Mouse (Mus musculus) hindbrain, embryonic 12.5 days (tissue): ENCODE results near the gene Ttll5. TPM values are rescaled to one million over a fixed set of nuclear protein-coding genes. Genes with fewer than 3 reads are reported as not detected.
A peak's percentile ranks its signal among the peaks of the same experiment; 100 is the strongest.

Source experiments
- ATAC-seq: fragments of 200-750 bp; cut with Nextera tagmentation; 2 replicates; pipeline ENCODE4 v1.8.0; 2017; ENCODE audit warnings: moderate TSS enrichment; ENCODE audit not compliant: low FRiP score
- H3K27ac ChIP-seq: fragments of 300-500 bp; sonication (generic); 2 replicates; pipeline ENCODE4 v1.5.1; 2016; ENCODE audit warnings: mild to moderate bottlenecking
- H3K27me3 ChIP-seq: fragments of 300-500 bp; sonication (generic); 2 replicates; pipeline ENCODE4 v1.6.1; 2016; ENCODE audit warnings: mild to moderate bottlenecking
- H3K36me3 ChIP-seq: fragments of 300-500 bp; sonication (generic); 2 replicates; pipeline ENCODE4 v1.6.1; 2016; ENCODE audit warnings: mild to moderate bottlenecking
- H3K4me1 ChIP-seq: fragments of 300-500 bp; sonication (generic); 2 replicates; pipeline ENCODE4 v1.6.1; 2016
- H3K4me2 ChIP-seq: fragments of 300-500 bp; sonication (generic); replicated peaks from 2 replicates; pipeline ENCODE4 v1.6.1; 2016; ENCODE audit warnings: mild to moderate bottlenecking
- H3K4me3 ChIP-seq: fragments of 300-500 bp; sonication (generic); 2 replicates; pipeline ENCODE4 v1.5.1; 2016; ENCODE audit warnings: mild to moderate bottlenecking
- H3K9ac ChIP-seq: fragments of 300-500 bp; sonication (generic); 2 replicates; pipeline ENCODE4 v1.6.1; 2016; ENCODE audit warnings: mild to moderate bottlenecking, moderate library complexity
- H3K9me3 ChIP-seq: fragments of 300-500 bp; sonication (generic); replicated peaks from 2 replicates; pipeline ENCODE4 v1.6.1; 2016; ENCODE audit warnings: mild to moderate bottlenecking
- WGBS: fragments of 180-500 bp; shearing (Covaris S2); methylation state at CpG from one replicate; pipeline ENCODE4 v1.1.7; 2016; 5-methylcytosine and 5-hydroxymethylcytosine counted together
- polyA plus RNA-seq: library from polyadenylated mRNA; unstranded; fragments of >200 nt; fragmentation: Nextera tagmentation; extraction: Ambion mirVana; gene quantifications from 2 replicates; pipeline ENCODE4 v1.2.1, GENCODE M21; 2016

Gene Ttll5
- polyA plus RNA-seq, 1 experiment from 2014 or later, result 15.9 TPM

GRCm38 (mm10) chr12:85985524-85985923 is 161.1 kb downstream of the Ttll5 start:
- no peak for ATAC-seq
- H3K4me2 ChIP-seq, result no peak overlapping the region
- H3K4me1 ChIP-seq, result peaks cover 15% of the 10 kb centered on the region
- H3K27me3 ChIP-seq, result no peaks in the 10 kb centered on the region
- H3K27ac ChIP-seq, result no peak overlapping the region
- H3K36me3 ChIP-seq, result no peaks in the 10 kb centered on the region
- 81% methylated on average over 4 of the region's 4 CpGs for WGBS
- no peak overlapping the region for H3K4me3 ChIP-seq
- no peaks in the 10 kb centered on the region for H3K9me3 ChIP-seq
- no peak overlapping the region for H3K9ac ChIP-seq

DNA sequence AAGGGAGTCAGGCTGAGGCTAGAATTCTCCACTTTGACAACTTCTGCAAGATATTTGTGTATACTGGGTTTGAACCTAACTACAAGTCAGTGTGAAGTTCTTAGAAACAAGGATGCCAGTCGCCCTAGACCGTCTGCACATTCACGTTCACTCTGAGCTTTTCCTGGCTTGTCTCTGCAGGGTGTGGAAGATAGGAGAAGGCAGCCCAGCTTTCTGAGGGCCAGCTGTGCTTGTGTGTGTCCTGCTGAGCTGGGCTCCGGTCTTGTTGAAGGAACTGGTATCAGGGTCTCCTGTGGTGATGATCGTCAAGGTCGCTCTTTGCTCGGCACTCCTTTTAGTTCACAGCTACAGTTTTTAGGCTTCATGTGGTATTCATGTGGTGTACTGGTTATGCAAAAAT is 161.6 kb downstream of the Ttll5 start:
- H3K27me3 ChIP-seq, result no peaks in the 10 kb centered on the region
- H3K27ac ChIP-seq, result no peak overlapping the region
- H3K4me3 ChIP-seq, result no peak overlapping the region
- H3K9me3 ChIP-seq, result no peaks in the 10 kb centered on the region
- H3K4me1 ChIP-seq, result peaks cover 15% of the 10 kb centered on the region
- H3K9ac ChIP-seq, result no peak overlapping the region
- ATAC-seq, result no peak
- H3K36me3 ChIP-seq, result no peaks in the 10 kb centered on the region
- WGBS, result 61% methylated on average over 7 of the region's 7 CpGs
- no peak overlapping the region for H3K4me2 ChIP-seq

DNA sequence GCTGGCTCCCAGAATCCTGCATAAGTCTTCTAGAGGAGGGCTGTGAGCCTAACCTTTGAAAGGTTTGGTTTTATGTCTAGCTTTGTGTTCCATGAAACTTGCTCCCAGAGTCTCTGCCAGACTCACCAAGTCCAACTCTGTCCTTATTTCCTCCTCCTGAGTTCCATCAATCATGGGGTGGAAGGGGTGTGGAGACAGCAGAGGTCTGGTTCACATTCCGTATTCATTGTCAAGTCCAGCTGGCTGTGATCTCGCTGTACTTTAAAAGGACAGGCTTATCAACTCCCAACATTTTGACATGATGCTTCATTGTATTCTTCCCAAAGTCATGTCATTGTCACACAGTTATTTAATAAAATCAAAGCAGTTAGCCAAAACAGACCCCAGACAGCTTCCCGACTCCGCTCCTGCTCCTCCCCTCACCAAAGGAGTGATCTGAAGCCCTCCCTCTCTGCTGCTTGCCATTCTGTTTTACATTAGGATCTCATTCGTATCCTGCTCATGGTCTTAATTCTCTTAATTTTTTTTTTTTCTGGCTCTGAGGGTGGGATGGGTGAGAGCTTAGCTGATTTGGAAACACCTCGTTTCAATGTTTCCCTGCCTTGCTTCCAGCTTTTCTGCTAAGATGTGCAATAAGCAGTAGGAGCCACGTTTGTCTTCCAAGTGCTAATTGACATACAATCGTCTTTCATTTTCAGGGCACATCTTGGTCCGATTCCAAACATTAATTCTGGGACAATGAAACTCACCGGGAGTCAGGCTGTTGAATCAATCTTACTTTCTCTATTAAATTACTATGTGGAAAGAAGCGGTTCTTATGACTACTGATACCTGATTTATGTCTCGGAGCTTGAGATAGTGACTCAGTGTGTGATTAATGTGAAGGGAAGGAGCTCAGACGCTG is 162.3 kb downstream of the Ttll5 start:
- no peaks in the 10 kb centered on the region for H3K9me3 ChIP-seq
- H3K27me3 ChIP-seq, result no peaks in the 10 kb centered on the region
- H3K4me3 ChIP-seq, result no peak overlapping the region
- no peak overlapping the region for H3K9ac ChIP-seq
- peak; percentile 32; the same call in 1 of the 2 replicates for ATAC-seq
- H3K36me3 ChIP-seq, result no peaks in the 10 kb centered on the region
- H3K27ac ChIP-seq, result no peak overlapping the region
- no peak overlapping the region for H3K4me2 ChIP-seq
- WGBS, result 50% methylated on average over 13 of the region's 13 CpGs
- H3K4me1 ChIP-seq, result peaks cover 15% of the 10 kb centered on the region

- no peak overlapping the region for H3K27ac ChIP-seq
- H3K4me3 ChIP-seq, result no peak overlapping the region
- H3K4me2 ChIP-seq, result no peak overlapping the region
- ATAC-seq, result no peak; the same call in 1 of the 2 replicates
- no peaks in the 10 kb centered on the region for H3K36me3 ChIP-seq
- no peaks in the 10 kb centered on the region for H3K27me3 ChIP-seq
- H3K4me1 ChIP-seq, result peaks cover 18% of the 10 kb centered on the region
- 75% methylated on average over 5 of the region's 5 CpGs for WGBS
- H3K9ac ChIP-seq, result no peak overlapping the region
- H3K9me3 ChIP-seq, result no peaks in the 10 kb centered on the region
Observed at GRCm38 (mm10) chr12:85987444-85987889, 163.0 kb downstream of the Ttll5 start.

DNA sequence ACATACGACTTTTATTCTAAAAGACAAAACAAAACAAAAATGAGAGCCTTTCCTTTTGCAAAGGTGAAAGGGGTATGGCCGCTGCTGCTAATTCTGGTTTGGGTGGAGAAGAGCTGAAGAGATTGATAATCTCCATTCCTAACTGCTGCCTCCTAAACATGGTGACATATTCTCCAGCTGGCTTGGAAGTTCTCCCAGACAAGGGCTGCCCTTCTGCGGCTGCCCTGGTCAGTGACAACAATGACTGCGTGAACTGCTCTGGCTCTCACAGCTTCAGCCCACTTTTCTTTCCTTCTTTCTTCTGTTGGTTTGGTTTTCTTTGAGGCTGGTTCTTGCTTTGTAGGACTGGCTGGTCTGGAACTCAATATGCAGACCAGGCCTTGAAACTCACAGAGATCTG is 163.7 kb downstream of the Ttll5 start:
- 93% methylated on average over 4 of the region's 4 CpGs for WGBS

DNA sequence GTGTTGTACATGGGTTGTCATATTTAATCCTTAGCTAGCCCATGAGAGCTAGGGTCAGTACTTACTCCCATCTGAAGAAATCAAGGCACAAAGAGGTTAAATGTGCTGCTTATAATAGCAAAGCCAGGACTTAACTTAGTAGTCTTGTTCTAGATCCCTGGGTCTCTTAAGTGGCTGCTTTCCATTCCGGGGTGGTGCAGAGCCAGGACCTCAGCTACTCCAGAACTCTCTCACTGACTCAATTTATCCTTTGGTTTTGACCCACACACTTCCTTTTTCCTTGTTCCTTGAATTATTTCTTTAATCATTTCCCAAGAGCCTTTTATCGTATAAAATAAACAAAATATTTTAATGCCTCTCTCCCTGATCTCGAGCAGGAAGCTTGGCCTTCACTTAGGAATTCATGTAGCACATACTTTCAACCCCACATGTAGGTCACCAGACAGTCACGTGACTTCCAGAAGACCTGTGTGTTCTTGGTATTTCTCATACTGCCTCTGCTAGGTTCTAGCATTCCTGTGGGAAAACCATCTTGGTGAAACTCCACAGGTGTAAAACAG is 164.4 kb downstream of the Ttll5 start:
- no peak for ATAC-seq
- no peaks in the 10 kb centered on the region for H3K36me3 ChIP-seq
- no peak overlapping the region for H3K9ac ChIP-seq
- 91% methylated on average over 4 of the region's 4 CpGs for WGBS
- H3K27ac ChIP-seq, result no peak overlapping the region
- H3K4me2 ChIP-seq, result no peak overlapping the region
- H3K4me3 ChIP-seq, result no peak overlapping the region
- no peaks in the 10 kb centered on the region for H3K27me3 ChIP-seq
- H3K9me3 ChIP-seq, result no peaks in the 10 kb centered on the region
- peaks cover 18% of the 10 kb centered on the region for H3K4me1 ChIP-seq

More for the DNA sequence above, 163.7 kb downstream of the Ttll5 start:
- H3K4me2 ChIP-seq, result no peak overlapping the region
- no peak overlapping the region for H3K4me3 ChIP-seq
- H3K36me3 ChIP-seq, result no peaks in the 10 kb centered on the region
- peaks cover 18% of the 10 kb centered on the region for H3K4me1 ChIP-seq
- no peaks in the 10 kb centered on the region for H3K27me3 ChIP-seq
- H3K9me3 ChIP-seq, result no peaks in the 10 kb centered on the region
- ATAC-seq, result no peak
- no peak overlapping the region for H3K27ac ChIP-seq
- no peak overlapping the region for H3K9ac ChIP-seq

DNA sequence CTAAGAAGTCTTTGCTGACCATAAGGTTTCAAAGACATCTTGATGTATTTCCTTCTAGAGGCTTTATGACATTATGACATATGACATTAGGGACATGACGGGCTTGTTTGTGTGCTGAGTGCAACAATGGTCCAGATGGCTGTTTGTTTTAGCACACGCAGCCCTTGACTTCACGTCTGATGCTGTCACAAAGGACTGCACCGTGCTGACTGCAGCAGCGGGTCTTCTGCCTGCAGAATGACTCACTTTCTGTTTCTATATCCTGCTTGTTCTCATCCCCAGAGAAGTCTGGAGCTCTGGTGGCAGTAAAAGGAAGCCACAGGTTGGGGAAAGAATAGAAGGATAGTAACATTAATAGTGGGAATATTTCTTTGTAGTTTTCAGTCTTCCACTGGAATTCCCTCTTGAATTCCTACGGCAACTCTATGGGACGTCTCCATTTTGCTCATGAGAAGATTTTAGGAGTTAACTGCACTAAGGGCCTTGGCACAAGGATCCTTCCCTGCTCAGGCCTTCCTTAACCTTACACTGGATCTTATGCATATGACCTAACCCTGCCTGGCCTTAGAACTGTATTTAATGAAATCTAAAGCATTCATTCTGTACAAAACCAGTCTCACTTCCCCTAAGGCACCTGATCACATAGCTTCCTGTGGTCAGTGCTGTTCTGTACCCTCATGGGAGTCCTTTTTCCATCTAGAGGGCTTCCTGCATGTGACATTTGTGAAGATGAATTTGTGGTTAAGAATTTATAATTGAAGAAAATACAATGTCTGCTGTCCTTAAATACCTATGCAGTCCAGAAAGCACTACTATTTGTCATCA is 167.8 kb downstream of the Ttll5 start:
- H3K27me3 ChIP-seq, result no peaks in the 10 kb centered on the region
- no peaks in the 10 kb centered on the region for H3K9me3 ChIP-seq
- H3K36me3 ChIP-seq, result no peaks in the 10 kb centered on the region
- no peak overlapping the region for H3K4me2 ChIP-seq
- H3K4me1 ChIP-seq, result peaks cover 3% of the 10 kb centered on the region; the same call in 1 of the 2 replicates
- H3K4me3 ChIP-seq, result no peak overlapping the region
- H3K27ac ChIP-seq, result no peak overlapping the region
- no peak overlapping the region for H3K9ac ChIP-seq
- ATAC-seq, result no peak
- WGBS, result 54% methylated on average over 7 of the region's 7 CpGs

- ATAC-seq, result no peak
- Histone ChIP-seq H3K27ac (no peak overlapping the region), H3K4me3 (no peak overlapping the region), H3K9me3 (no peaks in the 10 kb centered on the region), H3K4me1 (peaks cover 3% of the 10 kb centered on the region; the same call in 1 of the 2 replicates), H3K27me3 (no peaks in the 10 kb centered on the region), H3K4me2 (no peak overlapping the region), H3K9ac (no peak overlapping the region), H3K36me3 (no peaks in the 10 kb centered on the region)
- 92% methylated on average over 2 of the region's 2 CpGs for WGBS
Observed at GRCm38 (mm10) chr12:85992838-85993234, 168.4 kb downstream of the Ttll5 start.

GRCm38 (mm10) chr12:85993790-85994360 is 169.4 kb downstream of the Ttll5 start:
- 82% methylated on average over 5 of the region's 5 CpGs for WGBS
- ATAC-seq, result no peak
- Histone ChIP-seq H3K4me3 (no peak overlapping the region), H3K27me3 (no peaks in the 10 kb centered on the region), H3K4me2 (no peak overlapping the region), H3K9ac (no peak overlapping the region), H3K4me1 (peaks cover 3% of the 10 kb centered on the region; the same call in 1 of the 2 replicates), H3K27ac (no peak overlapping the region), H3K9me3 (no peaks in the 10 kb centered on the region), H3K36me3 (no peaks in the 10 kb centered on the region)

DNA sequence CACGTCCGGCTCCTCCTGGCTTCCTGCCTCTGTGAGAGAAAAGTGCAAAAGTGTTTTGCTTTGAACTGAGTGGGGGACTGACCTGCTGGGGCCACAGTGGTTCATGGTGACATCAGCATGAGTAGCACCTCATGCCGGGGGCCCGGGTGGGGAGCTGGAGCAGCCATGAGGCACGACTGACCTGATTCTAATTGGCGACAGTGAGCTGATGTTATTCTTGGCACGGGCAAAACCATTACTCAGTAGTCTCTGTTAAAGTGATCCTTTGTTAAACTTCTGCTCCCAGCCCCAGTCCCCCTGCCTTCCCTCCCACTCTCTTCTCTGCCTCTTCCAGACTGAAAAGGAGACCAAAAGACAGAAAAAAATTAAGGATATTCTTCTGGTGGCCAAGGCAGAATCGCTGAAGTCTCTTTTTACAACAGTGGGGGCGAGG is 176.2 kb downstream of the Ttll5 start:
- Histone ChIP-seq H3K9ac (no peak overlapping the region), H3K4me3 (no peak overlapping the region), H3K4me1 (peaks cover 14% of the 10 kb centered on the region), H3K36me3 (no peaks in the 10 kb centered on the region), H3K9me3 (no peaks in the 10 kb centered on the region), H3K27me3 (no peaks in the 10 kb centered on the region), H3K4me2 (no peak overlapping the region), H3K27ac (peak overlapping the region; percentile 69)
- ATAC-seq, result 0 out of 2 replicates have a peak, but pooled peaks have one; percentile 29
- 39% methylated on average over 9 of the region's 9 CpGs for WGBS

DNA sequence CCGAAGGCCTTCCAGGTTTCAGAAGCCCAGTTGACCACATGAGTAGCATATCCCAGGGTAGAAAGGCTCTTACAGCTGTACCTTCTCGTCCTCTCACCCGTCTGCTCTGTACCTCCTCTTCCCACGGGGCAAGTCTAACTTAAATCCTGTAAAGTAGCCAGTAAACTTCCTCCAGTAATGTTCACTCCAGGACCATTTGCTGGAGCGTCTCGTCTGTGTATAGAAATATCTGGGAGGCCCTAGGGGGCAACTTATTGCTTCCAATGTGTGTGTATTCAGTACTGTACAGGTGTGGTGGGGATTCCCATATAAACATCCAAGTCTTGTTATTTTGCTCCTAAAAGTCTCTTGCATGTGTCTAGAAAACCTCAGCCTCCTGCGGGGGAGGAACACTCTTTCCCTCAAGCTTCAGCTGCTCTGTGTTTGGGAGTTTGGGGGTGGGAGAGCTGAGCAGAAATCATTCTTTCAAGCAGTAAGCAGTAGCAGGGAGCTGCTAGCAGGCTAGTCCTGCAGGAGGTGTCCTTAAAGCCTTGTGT is 176.7 kb downstream of the Ttll5 start:
- Histone ChIP-seq H3K4me1 (peaks cover 14% of the 10 kb centered on the region), H3K27ac (peak overlapping the region; percentile 69), H3K9ac (no peak overlapping the region), H3K9me3 (no peaks in the 10 kb centered on the region), H3K4me2 (no peak overlapping the region), H3K36me3 (no peaks in the 10 kb centered on the region), H3K27me3 (no peaks in the 10 kb centered on the region), H3K4me3 (no peak overlapping the region)
- WGBS, result 63% methylated on average over 7 of the region's 7 CpGs
- ATAC-seq, result no peak
